Mouse (Mus musculus) liver, embryonic 15.5 days (tissue): Measurements from ENCODE around the gene Mlf2. TPM values are rescaled to one million over a fixed set of nuclear protein-coding genes. Genes with fewer than 3 reads are reported as not detected.

ENCODE experiments used
- ATAC-seq: fragments of 200-750 bp; cut with Nextera tagmentation; 2 replicates; pipeline ENCODE4 v1.8.0; 2017; ENCODE audit warnings: moderate number of reproducible peaks, mild to moderate bottlenecking, moderate library complexity; ENCODE audit not compliant: insufficient read depth
- H3K27ac ChIP-seq: fragments of 300-500 bp; sonication (generic); replicated peaks from 2 replicates; pipeline ENCODE4 v1.5.1; 2015; ENCODE audit warnings: mild to moderate bottlenecking, inconsistent platforms
- H3K27me3 ChIP-seq: fragments of 300-500 bp; sonication (generic); 2 replicates; pipeline ENCODE4 v1.6.1; 2015; ENCODE audit warnings: mild to moderate bottlenecking, inconsistent platforms
- H3K36me3 ChIP-seq: fragments of 300-500 bp; sonication (generic); replicated peaks from 2 replicates; pipeline ENCODE4 v1.6.1; 2015; ENCODE audit warnings: moderate library complexity, mild to moderate bottlenecking, inconsistent platforms
- H3K4me1 ChIP-seq: fragments of 300-500 bp; sonication (generic); replicated peaks from 2 replicates; pipeline ENCODE4 v1.6.1; 2015; ENCODE audit warnings: inconsistent platforms
- H3K4me2 ChIP-seq: fragments of 300-500 bp; sonication (generic); 2 replicates; pipeline ENCODE4 v1.6.1; 2015; ENCODE audit warnings: moderate library complexity, mild to moderate bottlenecking, inconsistent platforms
- H3K4me3 ChIP-seq: fragments of 300-500 bp; sonication (generic); replicated peaks from 2 replicates; pipeline ENCODE4 v1.5.1; 2015; ENCODE audit warnings: mild to moderate bottlenecking, inconsistent platforms
- H3K9ac ChIP-seq: fragments of 300-500 bp; sonication (generic); 2 replicates; pipeline ENCODE4 v1.6.1; 2015; ENCODE audit warnings: moderate library complexity, mild to moderate bottlenecking, inconsistent platforms
- H3K9me3 ChIP-seq: fragments of 300-500 bp; sonication (generic); replicated peaks from 2 replicates; pipeline ENCODE4 v1.6.1; 2016; ENCODE audit warnings: inconsistent platforms
- WGBS: fragments of 180-500 bp; shearing (Covaris S2); methylation state at CpG from one replicate; pipeline ENCODE4 v1.1.7; 2015; ENCODE audit warnings: mixed read lengths; ENCODE audit not compliant: insufficient replicate concordance; 5-methylcytosine and 5-hydroxymethylcytosine counted together
- polyA plus RNA-seq: library from polyadenylated mRNA; unstranded; fragments of >200 nt; fragmentation: Nextera tagmentation; extraction: Ambion mirVana; gene quantifications from 2 replicates; pipeline ENCODE4 v1.2.1, GENCODE M21; 2015

Mlf2 gene
- polyA plus RNA-seq, 1 experiment from 2014 or later, result 119 TPM

DNA sequence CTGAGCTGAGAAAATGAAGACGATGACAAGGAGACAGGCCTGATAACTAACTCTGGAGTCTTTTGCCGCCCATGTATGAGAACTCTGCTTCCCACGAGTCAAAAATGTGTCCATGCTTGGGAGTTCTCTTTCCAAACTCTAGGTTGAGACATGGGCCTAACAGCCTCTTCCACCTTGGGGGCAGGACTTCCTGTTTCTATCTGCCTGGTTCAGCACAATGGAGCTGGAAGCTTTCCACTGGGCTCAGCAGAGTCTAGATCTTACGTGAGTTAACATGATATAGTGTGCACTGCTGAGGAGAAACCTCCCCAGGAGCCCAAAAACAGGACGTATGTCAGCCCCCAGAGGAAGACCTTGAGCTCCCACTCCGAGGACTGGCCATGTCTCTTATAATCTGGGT, 18.0 kb upstream of the Mlf2 start:
- Histone ChIP-seq H3K27ac (no peak overlapping the region), H3K27me3 (peaks cover 98% of the 10 kb centered on the region), H3K9ac (no peak overlapping the region), H3K9me3 (no peaks in the 10 kb centered on the region), H3K36me3 (0 out of 2 replicates have a peak, but pooled peaks cover 5% of the 10 kb centered on the region), H3K4me3 (no peak overlapping the region), H3K4me2 (no peak overlapping the region), H3K4me1 (peaks cover 41% of the 10 kb centered on the region)
- no peak for ATAC-seq
- WGBS, result 25% methylated on average over 6 of the region's 6 CpGs

DNA sequence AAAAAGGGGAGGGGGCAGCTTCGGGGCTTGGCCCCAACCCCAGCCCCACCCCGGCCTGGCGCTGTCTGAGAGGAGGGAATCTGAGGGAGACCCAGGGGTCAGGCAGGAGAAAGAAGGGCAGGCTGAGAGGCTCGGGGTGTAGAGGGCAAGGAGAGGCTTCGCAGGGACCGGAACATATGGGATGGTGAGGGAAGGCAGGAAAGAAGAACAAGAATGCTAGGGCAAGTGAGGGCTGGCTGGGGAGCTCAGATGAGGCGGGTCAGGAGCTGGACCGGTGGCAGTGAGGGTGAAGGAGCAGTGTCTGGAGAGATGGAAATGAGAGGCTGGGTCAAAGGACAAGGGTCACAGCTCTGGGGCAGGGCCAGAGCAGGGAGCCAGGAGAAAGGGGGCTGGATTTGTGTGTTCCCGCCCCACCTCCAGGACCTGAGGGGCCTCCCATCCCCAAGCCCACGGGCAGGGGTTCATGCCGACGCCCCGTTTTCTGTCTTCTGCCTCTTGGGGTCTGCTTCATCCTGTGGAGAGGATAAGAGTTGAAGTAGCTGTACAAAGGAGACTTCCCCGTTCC, 17.4 kb upstream of the Mlf2 start:
- no peak overlapping the region for H3K9ac ChIP-seq
- H3K27me3 ChIP-seq, result peaks cover 98% of the 10 kb centered on the region
- WGBS, result 60% methylated on average over 14 of the region's 14 CpGs
- no peak overlapping the region for H3K4me3 ChIP-seq
- H3K9me3 ChIP-seq, result no peaks in the 10 kb centered on the region
- peaks cover 47% of the 10 kb centered on the region for H3K4me1 ChIP-seq
- no peak overlapping the region for H3K4me2 ChIP-seq
- H3K36me3 ChIP-seq, result 0 out of 2 replicates have a peak, but pooled peaks cover 5% of the 10 kb centered on the region
- ATAC-seq, result no peak
- no peak overlapping the region for H3K27ac ChIP-seq

DNA sequence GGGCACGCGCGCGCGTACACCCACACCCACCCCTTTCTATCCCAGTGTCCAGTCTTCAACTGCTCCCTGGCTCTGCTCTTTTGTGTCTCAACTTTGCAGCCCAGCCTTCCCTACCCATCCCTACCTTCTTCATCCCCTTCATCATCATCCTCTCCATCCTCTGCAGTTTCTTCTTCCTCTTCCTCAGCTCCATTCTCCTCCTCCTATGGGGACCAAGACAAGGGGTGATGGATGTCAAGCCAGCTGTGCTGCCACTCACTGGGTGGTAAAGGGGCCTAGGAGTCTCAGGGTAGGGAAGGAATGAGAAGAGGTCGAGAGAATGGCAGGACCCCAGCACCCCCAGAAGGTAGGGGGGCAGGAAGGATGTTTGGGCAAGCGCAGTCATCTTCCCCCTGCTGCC, 16.7 kb upstream of the Mlf2 start:
- Histone ChIP-seq H3K27ac (no peak overlapping the region), H3K36me3 (0 out of 2 replicates have a peak, but pooled peaks cover 5% of the 10 kb centered on the region), H3K4me3 (no peak overlapping the region), H3K9me3 (no peaks in the 10 kb centered on the region), H3K4me1 (peaks cover 47% of the 10 kb centered on the region), H3K9ac (no peak overlapping the region), H3K4me2 (no peak overlapping the region), H3K27me3 (peaks cover 98% of the 10 kb centered on the region)
- WGBS, result 70% methylated on average over 7 of the region's 7 CpGs
- no peak for ATAC-seq

DNA sequence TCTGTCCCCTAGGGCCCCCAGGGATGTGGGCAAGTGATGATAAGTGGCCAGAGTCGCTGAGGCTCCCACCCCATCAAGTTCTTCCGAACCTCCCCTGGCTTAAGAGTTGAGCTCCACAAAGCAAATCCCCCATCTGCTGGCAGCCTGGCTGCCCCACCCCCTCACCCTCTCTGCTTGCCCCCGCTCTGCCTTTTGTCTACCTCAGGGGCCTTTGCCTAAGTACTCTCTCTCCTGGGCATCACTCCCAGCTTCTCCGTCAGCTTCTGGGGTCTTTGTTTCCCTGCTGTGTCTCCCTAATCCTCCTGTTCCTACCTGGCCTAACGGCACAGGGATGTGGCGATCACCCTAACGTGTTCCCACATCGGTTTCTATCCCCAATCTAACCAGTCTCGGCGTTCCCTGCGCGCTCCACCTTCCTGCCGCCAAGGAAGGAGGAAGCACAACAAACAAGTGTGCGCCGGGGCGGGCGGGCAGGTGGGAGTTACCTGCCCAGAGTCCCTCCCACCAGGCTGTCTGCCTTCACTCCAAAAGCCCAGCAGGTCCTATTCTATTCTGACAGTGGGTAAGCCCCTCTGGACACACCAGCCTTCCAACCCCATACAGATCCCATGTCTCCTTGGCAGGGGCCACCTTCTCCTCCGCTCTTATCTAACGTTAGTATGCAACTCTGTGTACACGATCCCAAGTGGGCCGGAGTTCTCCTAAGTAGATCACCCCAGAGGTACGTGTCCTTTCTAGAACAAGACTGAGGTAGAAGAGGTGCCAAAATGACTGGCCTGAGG, 15.8 kb upstream of the Mlf2 start:
- no peak for ATAC-seq
- Histone ChIP-seq H3K36me3 (0 out of 2 replicates have a peak, but pooled peaks cover 5% of the 10 kb centered on the region), H3K27ac (peak overlapping the region; percentile 30; the same call in 1 of the 2 replicates), H3K27me3 (peaks cover 98% of the 10 kb centered on the region), H3K4me1 (peaks cover 44% of the 10 kb centered on the region), H3K4me2 (peak overlapping the region; percentile 89), H3K4me3 (peak overlapping the region; percentile 71; the same call in 1 of the 2 replicates), H3K9me3 (no peaks in the 10 kb centered on the region), H3K9ac (no peak overlapping the region)
- 41% methylated on average over 22 of the region's 22 CpGs for WGBS

DNA sequence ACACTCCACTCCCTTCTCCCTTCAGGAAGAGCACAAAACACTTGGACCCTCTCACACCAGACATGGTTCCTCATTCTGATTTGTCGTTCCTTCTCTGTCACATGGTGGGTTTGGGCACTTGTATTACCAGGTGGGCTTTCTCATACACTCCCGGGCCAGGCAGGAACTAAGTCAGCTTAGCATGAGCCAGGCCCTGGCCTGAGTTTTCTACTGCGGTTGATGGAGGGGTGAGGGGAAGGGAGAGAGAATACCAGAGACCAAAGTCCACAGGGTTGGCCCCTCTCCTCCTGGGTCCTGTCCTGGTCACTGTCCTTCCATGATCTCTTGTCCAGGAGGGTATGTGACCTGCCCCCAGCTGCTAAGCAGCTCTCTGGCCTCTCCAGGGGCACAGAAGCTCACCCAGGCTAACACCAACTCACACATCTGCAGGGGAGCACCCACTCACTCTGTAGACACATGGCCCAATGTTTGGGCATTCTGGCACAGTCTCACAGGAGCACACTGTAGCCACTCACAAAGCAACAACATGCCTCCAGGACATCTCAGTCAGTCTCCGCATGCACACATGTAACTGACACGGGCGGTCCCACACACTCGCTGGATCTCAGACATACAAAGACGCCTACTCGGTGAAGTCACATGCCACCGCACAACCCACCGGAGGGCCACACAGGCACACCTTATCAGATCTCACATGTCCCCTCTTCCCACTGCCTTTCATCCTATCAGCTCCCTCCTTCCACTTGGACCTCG, 15.1 kb upstream of the Mlf2 start:
- peaks cover 98% of the 10 kb centered on the region for H3K27me3 ChIP-seq
- WGBS, result 21% methylated on average over 12 of the region's 12 CpGs

DNA sequence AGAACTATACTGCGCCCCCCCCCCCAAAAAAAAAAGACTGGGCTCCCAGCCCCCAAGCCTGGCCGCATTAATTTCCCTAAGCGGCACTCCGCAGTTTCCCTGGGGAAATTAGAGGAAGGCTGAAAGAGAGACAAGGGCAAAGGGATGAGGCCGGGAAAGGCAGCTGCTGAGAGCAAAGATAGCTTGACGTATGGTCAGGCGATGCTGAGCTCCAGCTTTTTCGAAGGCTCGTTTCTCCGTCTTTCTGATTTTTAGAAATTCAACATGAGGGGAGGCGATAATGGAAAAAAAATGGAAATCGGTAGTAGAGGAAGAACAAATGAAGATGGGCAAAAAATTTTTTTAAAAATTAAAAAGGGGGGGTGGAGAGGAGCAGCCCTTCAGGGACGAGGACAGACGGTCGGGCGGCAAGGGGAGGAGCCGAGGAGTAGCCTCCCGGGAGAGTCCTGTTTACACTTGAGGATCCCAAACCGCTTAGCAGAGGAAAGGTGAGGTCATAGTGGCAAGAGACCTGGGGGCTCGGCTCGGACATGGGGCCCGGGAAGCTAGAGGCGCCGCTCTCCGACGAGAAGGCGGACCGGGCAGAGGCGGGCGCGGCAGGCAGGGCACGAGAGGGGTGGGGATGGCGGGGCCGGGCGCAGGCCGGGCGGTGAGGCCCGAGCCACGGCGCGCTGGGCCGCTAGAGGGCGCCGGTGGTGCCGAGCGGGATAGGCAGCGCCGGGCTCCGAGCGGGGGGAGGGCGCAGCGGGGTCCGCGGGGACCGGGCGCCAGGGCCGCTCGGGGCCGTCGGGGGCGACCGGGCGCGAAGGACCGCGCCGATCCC, 14.3 kb upstream of the Mlf2 start:
- peak; percentile 67 for ATAC-seq
- Histone ChIP-seq H3K27me3 (peaks cover 99% of the 10 kb centered on the region), H3K9me3 (no peaks in the 10 kb centered on the region), H3K4me3 (peak overlapping the region; percentile 71), H3K9ac (peak overlapping the region; percentile 67), H3K4me2 (peak overlapping the region; percentile 89), H3K27ac (peak overlapping the region; percentile 85), H3K36me3 (0 out of 2 replicates have a peak, but pooled peaks cover 5% of the 10 kb centered on the region), H3K4me1 (peaks cover 50% of the 10 kb centered on the region)
- WGBS, result 4% methylated on average over 50 of the region's 67 CpGs

More for the DNA sequence above, 15.1 kb upstream of the Mlf2 start:
- H3K4me3 ChIP-seq, result peak overlapping the region; percentile 71
- 0 out of 2 replicates have a peak, but pooled peaks cover 5% of the 10 kb centered on the region for H3K36me3 ChIP-seq
- no peak overlapping the region for H3K9ac ChIP-seq
- peak overlapping the region; percentile 30; the same call in 1 of the 2 replicates for H3K27ac ChIP-seq
- no peak for ATAC-seq
- H3K4me2 ChIP-seq, result peak overlapping the region; percentile 89
- H3K9me3 ChIP-seq, result no peaks in the 10 kb centered on the region
- H3K4me1 ChIP-seq, result peaks cover 50% of the 10 kb centered on the region

DNA sequence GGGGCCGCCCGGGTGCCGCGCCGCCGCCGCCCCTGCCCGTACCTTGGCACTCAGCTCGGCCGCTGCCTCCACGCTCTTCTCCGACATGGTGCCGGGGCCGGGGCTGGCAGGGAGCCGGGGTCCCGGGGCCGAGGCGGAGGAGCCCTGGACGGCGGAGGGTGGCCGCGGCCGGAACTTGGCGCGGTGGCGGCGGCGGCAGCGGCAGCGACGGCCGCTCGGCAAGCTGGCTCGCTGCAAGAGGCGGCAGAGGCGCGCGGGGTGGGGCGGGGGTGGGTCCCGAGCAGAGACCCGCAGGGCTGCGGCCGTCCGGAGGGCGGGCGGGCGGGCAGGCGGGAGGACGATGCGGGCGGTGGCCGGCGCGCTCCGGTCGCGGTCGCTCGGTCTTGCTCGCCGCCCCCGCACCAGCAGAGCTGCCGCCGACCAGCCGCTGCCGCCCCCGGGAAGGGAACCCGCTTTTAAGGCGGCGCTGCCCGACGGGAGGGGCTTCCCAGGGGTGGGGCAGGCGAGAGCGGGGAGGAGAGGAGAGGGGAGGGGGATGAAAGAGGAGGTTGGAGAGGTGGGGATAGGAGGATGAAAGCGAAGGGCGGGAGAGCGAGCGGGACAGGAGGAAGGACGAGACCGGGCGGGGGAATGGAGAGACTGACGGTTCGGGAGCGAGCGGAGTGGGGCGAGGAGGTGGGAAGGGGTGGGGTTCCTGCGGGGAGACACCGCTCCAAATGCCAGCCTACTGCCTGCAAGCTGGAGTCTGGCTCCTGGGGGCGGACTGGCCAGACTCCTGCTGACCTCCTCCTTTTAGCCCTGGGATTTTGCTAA, 13.5 kb upstream of the Mlf2 start:
- peak overlapping the region; percentile 71 for H3K4me3 ChIP-seq
- H3K27me3 ChIP-seq, result peaks cover 96% of the 10 kb centered on the region
- peaks cover 50% of the 10 kb centered on the region for H3K4me1 ChIP-seq
- ATAC-seq, result peak; percentile 58
- H3K4me2 ChIP-seq, result peak overlapping the region; percentile 89
- H3K27ac ChIP-seq, result peak overlapping the region; percentile 85
- no peaks in the 10 kb centered on the region for H3K9me3 ChIP-seq
- H3K9ac ChIP-seq, result peak overlapping the region; percentile 67
- H3K36me3 ChIP-seq, result 0 out of 2 replicates have a peak, but pooled peaks cover 5% of the 10 kb centered on the region
- under 1% methylated on average over 87 of the region's 89 CpGs for WGBS

DNA sequence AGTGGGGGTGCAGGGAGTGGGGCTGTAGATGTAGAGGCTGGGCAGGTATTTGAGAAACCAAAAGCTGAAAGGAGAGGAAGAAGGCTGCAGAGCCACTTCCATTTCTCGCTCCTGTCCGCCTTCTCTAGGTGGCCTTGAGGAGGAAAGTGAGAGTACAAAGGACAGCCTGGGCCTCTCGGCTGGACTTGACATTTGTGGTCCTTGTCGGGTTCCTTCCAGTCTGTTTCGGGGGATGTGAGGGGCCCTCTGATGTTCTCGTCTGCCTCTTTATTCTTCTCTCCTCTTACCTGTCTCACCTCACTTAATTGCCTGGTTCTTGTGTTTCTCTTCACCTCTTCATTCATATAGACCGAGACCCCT, 12.9 kb upstream of the Mlf2 start:
- ATAC-seq, result no peak
- no peaks in the 10 kb centered on the region for H3K9me3 ChIP-seq
- H3K27me3 ChIP-seq, result peaks cover 90% of the 10 kb centered on the region
- 12% methylated on average over 7 of the region's 7 CpGs for WGBS
- peaks cover 50% of the 10 kb centered on the region for H3K4me1 ChIP-seq
- H3K4me2 ChIP-seq, result peak overlapping the region; percentile 89
- 0 out of 2 replicates have a peak overlapping the region, but pooled peaks have one; percentile 67 for H3K9ac ChIP-seq
- H3K36me3 ChIP-seq, result 0 out of 2 replicates have a peak, but pooled peaks cover 5% of the 10 kb centered on the region
- H3K27ac ChIP-seq, result peak overlapping the region; percentile 85
- peak overlapping the region; percentile 71 for H3K4me3 ChIP-seq

DNA sequence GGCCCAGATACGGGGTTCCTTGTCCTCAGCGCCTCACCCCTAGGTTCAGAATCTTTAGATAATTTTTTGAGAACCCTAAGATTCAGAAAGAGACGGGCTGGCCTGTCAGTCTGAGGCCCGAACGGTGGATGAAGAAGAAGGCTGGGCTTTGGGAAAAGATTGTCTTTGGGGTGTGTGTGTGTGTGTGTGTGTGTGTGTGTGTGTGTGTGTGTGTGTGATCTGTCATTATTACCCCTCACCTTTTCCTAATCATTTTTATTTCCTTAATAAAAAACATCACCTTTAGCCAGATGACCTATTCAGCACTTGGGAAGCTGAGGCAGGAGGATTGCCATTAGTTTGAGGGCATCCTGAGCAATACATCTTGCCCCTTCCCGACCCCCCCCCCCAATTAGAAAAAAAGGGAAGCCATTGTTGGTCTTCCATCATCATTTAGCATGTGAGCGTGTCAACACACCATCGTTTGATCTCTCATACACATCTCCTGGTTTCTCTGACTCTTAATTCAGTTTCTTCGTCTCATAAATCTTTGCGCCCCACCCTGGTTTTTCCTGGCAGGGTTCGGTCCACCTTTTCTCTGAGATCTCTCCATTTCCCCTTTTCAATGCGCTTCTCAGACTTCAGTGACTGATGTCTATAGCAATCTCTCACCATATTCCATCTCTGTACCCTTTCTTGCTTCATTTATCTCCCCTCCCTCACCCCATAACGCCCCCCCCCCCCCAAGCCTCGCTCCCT, 12.1 kb upstream of the Mlf2 start:
- 19% methylated on average over 13 of the region's 14 CpGs for WGBS
- Histone ChIP-seq H3K4me3 (no peak overlapping the region), H3K4me1 (peaks cover 43% of the 10 kb centered on the region), H3K36me3 (0 out of 2 replicates have a peak, but pooled peaks cover 5% of the 10 kb centered on the region), H3K4me2 (peak overlapping the region; percentile 89), H3K27me3 (peaks cover 83% of the 10 kb centered on the region), H3K9ac (no peak overlapping the region), H3K27ac (peak overlapping the region; percentile 85), H3K9me3 (no peaks in the 10 kb centered on the region)
- no peak for ATAC-seq
